Mouse (Mus musculus) liver, embryonic 12.5 days (tissue): ENCODE results near the gene Gm8232. TPM values are rescaled to one million over a fixed set of nuclear protein-coding genes. Genes with fewer than 3 reads are reported as not detected.
"Not testable (repeated sequence)": the region's sequence is repeated elsewhere in the genome, so short reads cannot be mapped to it uniquely, and the experiment has no call there.

Experiments used
- ATAC-seq: fragments of 200-750 bp; cut with Nextera tagmentation; 2 replicates; pipeline ENCODE4 v1.8.0; 2017; ENCODE audit warnings: moderate number of reproducible peaks, mild to moderate bottlenecking, moderate library complexity
- H3K27ac ChIP-seq: fragments of 300-500 bp; sonication (generic); 2 replicates; pipeline ENCODE4 v1.5.1; 2016; ENCODE audit warnings: mild to moderate bottlenecking
- H3K27me3 ChIP-seq: fragments of 300-500 bp; sonication (generic); replicated peaks from 2 replicates; pipeline ENCODE4 v1.6.1; 2016; ENCODE audit warnings: mild to moderate bottlenecking, moderate library complexity
- H3K36me3 ChIP-seq: fragments of 300-500 bp; sonication (generic); 2 replicates; pipeline ENCODE4 v1.6.1; 2016; ENCODE audit warnings: mild to moderate bottlenecking, moderate library complexity
- H3K4me1 ChIP-seq: fragments of 300-500 bp; sonication (generic); 2 replicates; pipeline ENCODE4 v1.6.1; 2016
- H3K4me2 ChIP-seq: fragments of 300-500 bp; sonication (generic); 2 replicates; pipeline ENCODE4 v1.6.1; 2016; ENCODE audit warnings: mild to moderate bottlenecking, moderate library complexity
- H3K4me3 ChIP-seq: fragments of 300-500 bp; sonication (generic); 2 replicates; pipeline ENCODE4 v1.5.1; 2016; ENCODE audit warnings: mild to moderate bottlenecking, moderate library complexity
- H3K9ac ChIP-seq: fragments of 300-500 bp; sonication (generic); 2 replicates; pipeline ENCODE4 v1.6.1; 2016; ENCODE audit warnings: mild to moderate bottlenecking, moderate library complexity
- H3K9me3 ChIP-seq: fragments of 300-500 bp; sonication (generic); replicated peaks from 2 replicates; pipeline ENCODE4 v1.6.1; 2016; ENCODE audit warnings: mild to moderate bottlenecking, moderate library complexity
- WGBS: fragments of 180-500 bp; shearing (Covaris S2); methylation state at CpG from one replicate; pipeline ENCODE4 v1.1.7; 2016; ENCODE audit not compliant: insufficient replicate concordance; 5-methylcytosine and 5-hydroxymethylcytosine counted together
- polyA plus RNA-seq: library from polyadenylated mRNA; unstranded; fragments of >200 nt; fragmentation: Nextera tagmentation; extraction: Ambion mirVana; gene quantifications from 2 replicates; pipeline ENCODE4 v1.2.1, GENCODE M21; 2016

Gene Gm8232
- not detected in 2 replicates for polyA plus RNA-seq

GRCm38 (mm10) chr14:44433335-44433734 is at the start of gene Gm8232:
Gene Gm8232, plus strand, starts transcription at chr14:44433635.
- not testable (repeated sequence) for H3K4me3 ChIP-seq, H3K4me1 ChIP-seq, H3K27ac ChIP-seq, H3K9me3 ChIP-seq, H3K9ac ChIP-seq, H3K36me3 ChIP-seq, ATAC-seq, H3K4me2 ChIP-seq, H3K27me3 ChIP-seq
- 53% methylated on average over 3 of the region's 3 CpGs for WGBS

GRCm38 (mm10) chr14:44384233-44384632 is 49.2 kb upstream of the Gm8232 start:
- H3K4me3 ChIP-seq, H3K9me3 ChIP-seq, ATAC-seq, H3K4me1 ChIP-seq, H3K27ac ChIP-seq, H3K36me3 ChIP-seq, H3K4me2 ChIP-seq, H3K9ac ChIP-seq, H3K27me3 ChIP-seq: not testable (repeated sequence)
- WGBS, result 44% methylated on average over 4 of the region's 4 CpGs

GRCm38 (mm10) chr14:44410588-44410987 is 22.8 kb upstream of the Gm8232 start, which contains the start of gene Gm3371:
Gene Gm3371, minus strand, starts transcription at chr14:44410688.
- not testable (repeated sequence) for H3K4me2 ChIP-seq, H3K4me1 ChIP-seq, H3K27ac ChIP-seq, H3K36me3 ChIP-seq, H3K9ac ChIP-seq, H3K27me3 ChIP-seq, ATAC-seq, H3K9me3 ChIP-seq, H3K4me3 ChIP-seq
- no CpG with 5 or more reads among the region's 2 CpGs for WGBS

Other genes with a start within 250 kb of the Gm8232 start
- gene Gm8212, start 236.0 kb upstream of the Gm8232 start, polyA plus RNA-seq, result not detected in 2 replicates
- gene 4930503E14Rik, start 220.4 kb upstream of the Gm8232 start, polyA plus RNA-seq, result not detected in 2 replicates
- gene Gm8220, start 148.1 kb upstream of the Gm8232 start, polyA plus RNA-seq, result not detected in 2 replicates
- not detected in 2 replicates for gene Gm5930, start 95.1 kb upstream of the Gm8232 start, polyA plus RNA-seq
- not detected in 2 replicates for gene Gm8229, start 68.3 kb upstream of the Gm8232 start, polyA plus RNA-seq
- not detected in 2 replicates for gene Gm3371, start 22.9 kb upstream of the Gm8232 start, polyA plus RNA-seq
- gene BC061237, start 58.8 kb downstream of the Gm8232 start, polyA plus RNA-seq, result not detected in 2 replicates
- not detected in 2 replicates for gene Gm17093, start 84.6 kb downstream of the Gm8232 start, polyA plus RNA-seq
- not detected in 2 replicates for gene Gm8247, start 149.5 kb downstream of the Gm8232 start, polyA plus RNA-seq
- not detected in 2 replicates for gene Gm5624, start 194.3 kb downstream of the Gm8232 start, polyA plus RNA-seq